ENCODE assay signal across 8 mouse cellular contexts in the genomic region with DNA sequence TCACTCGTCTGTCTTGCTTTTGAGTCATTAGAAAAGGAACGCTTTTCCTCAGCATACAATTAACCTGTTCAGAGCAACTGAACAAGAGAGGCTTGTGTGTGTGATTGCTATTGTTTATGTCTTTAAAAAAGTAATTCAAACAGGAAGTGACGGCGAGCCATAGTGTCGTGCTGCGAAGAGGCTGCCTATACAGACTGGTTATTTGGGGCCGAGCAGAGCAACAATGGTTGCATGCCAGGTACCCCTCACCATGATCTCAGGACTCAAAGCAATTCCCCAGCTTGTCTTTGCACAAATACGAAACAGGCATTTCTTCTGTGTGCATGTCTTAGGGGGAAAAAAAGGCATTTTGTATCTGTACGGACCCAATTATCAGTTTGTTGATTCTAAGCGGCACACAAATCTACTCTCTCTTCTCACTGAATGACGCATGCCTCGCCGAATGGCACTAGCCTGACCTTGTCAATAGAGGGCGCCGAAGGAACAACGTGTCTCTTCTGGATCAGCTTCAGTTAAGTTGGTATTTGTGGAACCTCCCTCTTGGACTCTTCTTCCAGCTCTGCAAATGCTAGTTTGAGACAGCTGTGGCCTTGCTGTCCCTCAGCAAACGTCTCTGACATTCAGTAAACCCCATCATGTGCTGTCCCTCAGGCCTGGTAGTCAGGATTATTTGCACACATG.
DNase-seq lines count a peak whose midpoint lies in the region; ATAC-seq and TF ChIP-seq lines count a peak whose summit lies in the region.

No protein-coding gene starts in this region.

- H3K27me3 ChIP-seq in embryonic facial prominence, embryonic 15.5 days = no peaks in the 10 kb centered on the region
- no peaks in the 10 kb centered on the region for H3K27me3 ChIP-seq in heart, embryonic 15.5 days
- no peaks in the 10 kb centered on the region for H3K27me3 ChIP-seq in kidney, postnatal 0 days (ENCODE audit: insufficient read depth, low read length)
- no peaks in the 10 kb centered on the region for H3K27me3 ChIP-seq in limb, embryonic 15.5 days

- no peak overlapping the region for H3K27ac ChIP-seq in embryonic facial prominence, embryonic 15.5 days (replicated peaks)
- H3K27ac ChIP-seq in heart, embryonic 15.5 days = no peak overlapping the region
- H3K27ac ChIP-seq in kidney, postnatal 0 days = no peak overlapping the region
- H3K27ac ChIP-seq in limb, embryonic 15.5 days = no peak overlapping the region

- 0 out of 2 replicates have a peak overlapping the region, but pooled peaks have one; percentile 10 for H3K4me3 ChIP-seq in embryonic facial prominence, embryonic 15.5 days (replicated peaks)
- H3K4me3 ChIP-seq in heart, embryonic 15.5 days = 0 out of 2 replicates have a peak overlapping the region, but pooled peaks have one; percentile 13
- H3K4me3 ChIP-seq in kidney, postnatal 0 days (replicated peaks; ENCODE audit: low read depth, low read length) = no peak overlapping the region
- H3K4me3 ChIP-seq in limb, embryonic 15.5 days = peak overlapping the region; percentile 4; the same call in 1 of the 2 replicates

- H3K4me2 ChIP-seq in embryonic facial prominence, embryonic 15.5 days (replicated peaks) = peak overlapping the region; percentile 36
- peak overlapping the region; percentile 48 for H3K4me2 ChIP-seq in heart, embryonic 15.5 days
- no peak overlapping the region for H3K4me2 ChIP-seq in kidney, postnatal 0 days (ENCODE audit: low read length)
- no peak overlapping the region for H3K4me2 ChIP-seq in limb, embryonic 15.5 days

- H3K9ac ChIP-seq in embryonic facial prominence, embryonic 15.5 days = no peak overlapping the region
- no peak overlapping the region for H3K9ac ChIP-seq in heart, embryonic 15.5 days
- H3K9ac ChIP-seq in kidney, postnatal 0 days (ENCODE audit: low read depth, low read length) = no peak overlapping the region
- no peak overlapping the region for H3K9ac ChIP-seq in limb, embryonic 15.5 days

- DNase-seq in heart, adult 18-20 months = peak; percentile 41 to 77
- no peak for DNase-seq in heart, adult 11 months
- DNase-seq in kidney, postnatal 0 days (ENCODE audit: low spot score) = peak; percentile 56
- DNase-seq in neural tube, embryonic 10.5 days (ENCODE audit: extremely low spot score, low spot score) = peak; percentile 46
- DNase-seq in thymus, postnatal 14 days = peak; percentile 14

- no peaks in the 10 kb centered on the region for H3K9me3 ChIP-seq in embryonic facial prominence, embryonic 15.5 days (replicated peaks)
- H3K9me3 ChIP-seq in heart, embryonic 15.5 days (replicated peaks) = no peaks in the 10 kb centered on the region
- no peaks in the 10 kb centered on the region for H3K9me3 ChIP-seq in kidney, postnatal 0 days (replicated peaks; ENCODE audit: low read length)
- no peaks in the 10 kb centered on the region for H3K9me3 ChIP-seq in limb, embryonic 15.5 days

- ATAC-seq in embryonic facial prominence, embryonic 15.5 days (ENCODE audit: insufficient number of reproducible peaks, low FRiP score, low TSS enrichment, low read depth) = no peak
- ATAC-seq in heart, embryonic 15.5 days (replicated peaks; ENCODE audit: insufficient number of reproducible peaks, insufficient read depth, low FRiP score, low read depth) = no peak
- 0 out of 2 replicates have a peak, but pooled peaks have one; percentile 7 for ATAC-seq in kidney, postnatal 0 days (replicated peaks; ENCODE audit: low FRiP score, low read depth)
- no peak for ATAC-seq in limb, embryonic 15.5 days (ENCODE audit: insufficient number of reproducible peaks, low FRiP score, low TSS enrichment, low read depth)

- H3K4me1 ChIP-seq in embryonic facial prominence, embryonic 15.5 days = no peaks in the 10 kb centered on the region
- H3K4me1 ChIP-seq in heart, embryonic 15.5 days (replicated peaks) = 0 out of 2 replicates have a peak, but pooled peaks cover 2% of the 10 kb centered on the region
- no peaks in the 10 kb centered on the region for H3K4me1 ChIP-seq in kidney, postnatal 0 days (replicated peaks; ENCODE audit: insufficient read depth, low read length)
- no peaks in the 10 kb centered on the region for H3K4me1 ChIP-seq in limb, embryonic 15.5 days

- H3K36me3 ChIP-seq in embryonic facial prominence, embryonic 15.5 days = no peaks in the 10 kb centered on the region
- no peaks in the 10 kb centered on the region for H3K36me3 ChIP-seq in heart, embryonic 15.5 days
- H3K36me3 ChIP-seq in kidney, postnatal 0 days (ENCODE audit: insufficient read depth, low read length) = no peaks in the 10 kb centered on the region
- no peaks in the 10 kb centered on the region for H3K36me3 ChIP-seq in limb, embryonic 15.5 days

- peak; percentile 71 for TF ChIP-seq CTCF in kidney, postnatal 0 days (IDR thresholded peaks at IDR 0.05; ENCODE audit: low read depth)

- WGBS in embryonic facial prominence, embryonic 15.5 days = 27% methylated on average over 17 of the region's 17 CpGs
- 31% methylated on average over 17 of the region's 17 CpGs for WGBS in heart, embryonic 15.5 days
- whole genome bisulfite sequencing in kidney, postnatal 0 days = 44% methylated on average over 17 of the region's 17 CpGs
- WGBS in limb, embryonic 15.5 days = 42% methylated on average over 17 of the region's 17 CpGs

Comparison
In these comparisons a context has a peak if more than half of its experiments do, and no peak if none do; other contexts are left out.
1. H3K4me2 ChIP-seq: peak in embryonic facial prominence, embryonic 15.5 days (single experiment) and heart, embryonic 15.5 days (single experiment); none in kidney, postnatal 0 days (single experiment) and limb, embryonic 15.5 days (single experiment).